In the genomic region with DNA sequence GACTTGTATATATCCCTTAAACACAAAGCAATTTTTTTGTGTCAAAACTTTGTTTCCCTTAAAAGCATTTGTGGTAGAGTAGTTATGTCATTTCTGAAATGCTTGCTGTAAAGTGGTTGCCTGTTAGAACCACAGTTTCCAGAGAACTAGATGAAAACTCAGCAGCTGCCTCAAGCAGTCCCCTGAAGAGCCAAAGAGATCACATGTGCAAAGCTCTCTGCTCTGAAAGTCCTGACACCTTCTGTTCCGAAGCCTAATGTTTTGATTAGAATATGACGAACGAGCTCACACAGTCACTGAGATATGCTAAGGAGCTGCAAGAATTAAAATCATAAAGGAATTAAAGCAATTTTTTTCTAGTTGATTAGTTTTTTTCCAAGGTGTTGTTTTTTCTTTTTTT, we compare ENCODE assay signal across 16 mouse cellular contexts.
"Had no signal": no experiment of that assay in that cellular context is flagged by ENCODE, and none has a peak within 500 bp of the region (broad histone marks: within the 10 kb centered on the region; RNA-seq: fewer than 3 reads in every experiment).

No protein-coding gene starts in this region.

- H3K4me1 ChIP-seq: kidney, embryonic 15.5 days; limb, embryonic 10.5 days; limb, embryonic 13.5 days; liver, embryonic 12.5 days; liver, embryonic 15.5 days; lung, embryonic 15.5 days; megakaryocyte, embryonic 14.5 days had no signal

- H3K4me2 ChIP-seq: kidney, embryonic 15.5 days; limb, embryonic 13.5 days; liver, embryonic 12.5 days; liver, embryonic 15.5 days; lung, embryonic 15.5 days; midbrain, embryonic 11.5 days had no signal

- H3K27me3 ChIP-seq: kidney, embryonic 15.5 days; limb, embryonic 13.5 days; liver, embryonic 12.5 days; liver, embryonic 15.5 days; lung, embryonic 15.5 days; megakaryocyte, embryonic 14.5 days had no signal

- H3K9me3 ChIP-seq: kidney, embryonic 15.5 days; limb, embryonic 10.5 days; limb, embryonic 13.5 days; liver, embryonic 12.5 days; liver, embryonic 15.5 days; lung, embryonic 15.5 days; megakaryocyte, embryonic 14.5 days had no signal

- H3K27ac ChIP-seq: kidney, embryonic 15.5 days; limb, embryonic 10.5 days; limb, embryonic 13.5 days; liver, embryonic 12.5 days; liver, embryonic 15.5 days; lung, embryonic 15.5 days had no signal

- H3K4me3 ChIP-seq: kidney, embryonic 15.5 days; limb, embryonic 10.5 days; limb, embryonic 13.5 days; liver, embryonic 12.5 days; liver, embryonic 15.5 days; lung, embryonic 15.5 days; megakaryocyte, embryonic 14.5 days had no signal

- DNase-seq: kidney, postnatal 10 days; kidney, postnatal 36 days; liver; lung, adult 18-20 months; lung, postnatal 10 days; lung, postnatal 36 days; midbrain, embryonic 14.5 days; thymus, postnatal 25 days had no signal

- H3K36me3 ChIP-seq: kidney, embryonic 15.5 days; limb, embryonic 10.5 days; limb, embryonic 13.5 days; liver, embryonic 12.5 days; liver, embryonic 15.5 days; lung, embryonic 15.5 days had no signal

- ATAC-seq: liver, embryonic 12.5 days had no signal

- H3K9ac ChIP-seq: kidney, embryonic 15.5 days; limb, embryonic 13.5 days; liver, embryonic 12.5 days; liver, embryonic 15.5 days; lung, embryonic 15.5 days had no signal
